Mouse (Mus musculus): ENCODE results near the gene Uxs1.

Uxs1 gene

DNA sequence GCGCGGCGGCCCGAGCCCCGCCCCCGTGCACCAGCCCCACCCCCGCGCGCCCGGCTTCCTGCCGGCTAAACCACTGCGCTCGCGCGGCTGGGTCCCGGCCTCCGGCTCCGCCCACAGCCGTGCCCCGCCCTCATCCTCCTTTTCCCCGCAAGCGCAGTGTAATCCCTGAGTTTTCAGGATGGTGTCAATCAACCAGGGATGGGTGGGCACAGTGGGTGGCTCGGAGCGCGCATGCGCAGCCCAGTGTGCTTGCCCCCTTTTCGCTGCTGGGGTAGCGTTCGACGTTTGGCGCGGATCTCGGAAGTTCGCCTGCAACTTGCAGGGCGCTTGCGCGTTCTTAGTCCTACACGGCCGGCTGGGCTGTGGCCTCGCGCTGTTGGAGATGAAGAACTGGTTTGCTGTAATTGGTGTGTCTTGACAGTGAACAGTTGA lies at the start of gene Uxs1:
TSS of gene Uxs1 (minus strand) at position 38 of the 432 bp plus-strand sequence.
- ATAC-seq (ENCODE audit: insufficient number of reproducible peaks, low FRiP score, low TSS enrichment) = peak; percentile 89

GRCm38 (mm10) chr1:43877233-43877632 lies 49.6 kb upstream of the Uxs1 start:
- peak; percentile 87 for ATAC-seq (ENCODE audit: insufficient number of reproducible peaks, low FRiP score, low TSS enrichment)

DNA sequence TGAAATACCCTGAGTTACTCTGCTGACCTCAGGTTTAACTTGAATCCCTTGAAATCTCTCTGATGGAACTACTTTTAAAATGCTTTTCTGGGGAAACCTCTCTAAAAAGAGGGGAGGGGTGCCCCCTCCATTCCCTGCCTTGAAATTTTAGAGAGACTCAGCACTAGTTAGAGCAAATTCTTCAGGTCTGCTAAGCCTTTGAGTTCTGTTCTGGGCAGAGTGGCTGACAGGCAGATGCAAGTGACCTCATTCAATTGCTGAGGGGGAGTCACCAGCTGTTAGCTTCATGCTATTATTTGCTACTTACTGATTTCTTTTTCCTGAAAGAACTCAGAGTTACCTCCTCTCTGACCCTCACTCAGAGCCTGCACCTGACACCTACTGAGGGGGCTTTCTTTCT lies 43.5 kb upstream of the Uxs1 start:
- no peak for ATAC-seq (ENCODE audit: insufficient number of reproducible peaks, low FRiP score, low TSS enrichment)

DNA sequence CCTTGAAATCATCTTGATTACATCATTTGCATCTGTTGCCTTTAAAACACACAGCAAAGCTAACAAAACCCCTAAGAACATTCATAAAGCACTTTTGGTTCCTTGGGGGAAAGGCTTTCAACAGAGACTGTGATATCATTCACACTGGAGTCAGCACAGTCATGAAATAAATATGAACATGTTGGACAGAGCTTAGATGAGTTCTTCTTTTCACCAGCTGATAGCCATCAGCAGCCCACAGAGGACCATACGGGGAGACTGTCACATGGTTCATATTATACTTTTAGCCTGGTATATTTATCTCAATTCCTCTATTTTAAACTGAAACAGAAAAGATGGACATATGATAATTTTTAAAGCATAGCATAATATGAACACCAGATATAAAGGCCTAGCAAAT lies 40.9 kb upstream of the Uxs1 start:
- no peak for ATAC-seq (ENCODE audit: insufficient number of reproducible peaks, low FRiP score, low TSS enrichment)

- ATAC-seq (ENCODE audit: insufficient number of reproducible peaks, low FRiP score, low TSS enrichment) = no peak
These were observed 37.2 kb upstream of the Uxs1 start for GRCm38 (mm10) chr1:43864758-43865157.

- no peak for ATAC-seq (ENCODE audit: insufficient number of reproducible peaks, low FRiP score, low TSS enrichment)
These were observed 35.0 kb upstream of the Uxs1 start for GRCm38 (mm10) chr1:43862614-43863013.

DNA sequence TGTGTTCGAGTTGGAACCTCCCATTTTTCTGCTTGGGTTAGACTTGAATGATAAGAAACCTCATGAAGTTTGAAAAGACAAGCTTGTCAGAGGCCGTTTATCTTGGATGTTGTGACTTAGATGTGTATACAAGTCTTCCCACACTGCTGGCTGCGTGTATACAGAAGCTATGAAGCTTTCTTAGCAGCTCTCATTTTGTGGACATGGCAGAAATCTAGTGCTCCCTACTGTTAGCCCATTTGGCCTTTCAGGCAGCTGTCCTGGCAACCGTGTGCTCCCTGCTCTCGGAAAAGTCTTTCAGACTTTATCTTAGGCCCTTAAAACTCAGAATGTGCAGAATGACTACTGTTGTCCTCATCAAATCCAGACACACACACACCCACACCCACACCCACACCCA lies 31.4 kb upstream of the Uxs1 start:
- no peak for ATAC-seq (ENCODE audit: insufficient number of reproducible peaks, low FRiP score, low TSS enrichment)

- no peak for ATAC-seq (ENCODE audit: insufficient number of reproducible peaks, low FRiP score, low TSS enrichment)
These were observed 30.1 kb upstream of the Uxs1 start for GRCm38 (mm10) chr1:43857656-43858055.

- no peak for ATAC-seq (ENCODE audit: insufficient number of reproducible peaks, low FRiP score, low TSS enrichment)
These were observed 28.0 kb upstream of the Uxs1 start for GRCm38 (mm10) chr1:43855591-43855990.

DNA sequence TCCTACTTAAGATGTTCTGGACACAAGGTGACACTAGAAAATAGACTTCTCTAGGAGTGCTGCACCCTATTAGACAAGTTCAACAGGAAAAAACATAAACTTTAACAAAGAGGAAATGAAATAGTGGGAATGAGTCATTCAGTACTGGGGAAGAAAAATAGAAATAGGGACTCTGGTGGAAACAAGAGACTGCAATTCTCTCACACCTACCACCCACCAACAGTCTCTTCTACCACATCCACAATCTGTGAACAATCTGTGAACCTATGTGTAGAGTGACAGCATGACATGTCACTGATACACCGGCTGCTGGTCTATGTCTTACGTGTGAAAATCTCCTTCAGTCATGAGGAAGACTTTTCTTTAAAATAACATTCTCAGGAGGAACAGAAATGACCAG lies 15.8 kb upstream of the Uxs1 start:
- ATAC-seq (ENCODE audit: insufficient number of reproducible peaks, low FRiP score, low TSS enrichment) = no peak

DNA sequence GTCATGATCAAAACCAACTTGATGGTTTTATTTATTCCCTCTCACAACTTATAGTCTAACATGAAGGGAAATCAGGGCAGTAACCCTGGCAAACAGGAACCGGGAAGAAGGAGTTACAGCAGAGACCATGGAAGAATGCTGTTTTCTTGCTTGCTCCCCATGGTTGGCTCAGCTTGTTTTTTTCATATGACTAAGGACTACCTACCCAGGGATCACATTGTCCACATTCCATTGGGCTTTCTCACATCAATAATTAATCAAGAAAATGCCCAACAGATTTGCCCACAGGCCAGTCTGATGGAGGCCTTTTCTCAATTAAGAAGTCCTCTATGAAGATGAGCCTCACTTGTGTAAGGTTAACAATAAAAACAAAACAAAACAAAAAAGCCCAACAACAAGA lies 9.6 kb upstream of the Uxs1 start:
- ATAC-seq (ENCODE audit: insufficient number of reproducible peaks, low FRiP score, low TSS enrichment) = no peak

- no peak for ATAC-seq (ENCODE audit: insufficient number of reproducible peaks, low FRiP score, low TSS enrichment)
These were observed 2.5 kb upstream of the Uxs1 start for GRCm38 (mm10) chr1:43830096-43830495.

- peak; percentile 46 for ATAC-seq (ENCODE audit: insufficient number of reproducible peaks, low FRiP score, low TSS enrichment)
These were observed 418 bp downstream of the Uxs1 start for GRCm38 (mm10) chr1:43827002-43827762.

DNA sequence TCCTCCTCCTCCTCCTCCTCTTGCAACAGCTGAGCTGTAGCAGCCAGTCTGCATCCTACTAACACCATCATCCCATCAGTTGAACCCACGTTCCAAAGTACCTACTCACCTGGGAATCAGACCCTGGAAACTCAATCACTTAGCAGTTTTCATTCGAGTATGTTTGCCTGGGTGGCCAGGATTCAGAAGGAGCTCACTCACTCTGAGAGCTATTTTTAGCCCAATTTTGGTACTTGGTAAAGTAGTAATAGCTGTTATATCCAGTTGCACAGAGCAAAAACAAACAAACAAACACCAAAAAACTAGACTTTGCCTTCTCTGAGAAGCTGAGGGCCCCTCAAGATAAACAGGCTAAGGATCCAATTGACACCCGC lies 985 bp downstream of the Uxs1 start:
- no peak for ATAC-seq (ENCODE audit: insufficient number of reproducible peaks, low FRiP score, low TSS enrichment)

DNA sequence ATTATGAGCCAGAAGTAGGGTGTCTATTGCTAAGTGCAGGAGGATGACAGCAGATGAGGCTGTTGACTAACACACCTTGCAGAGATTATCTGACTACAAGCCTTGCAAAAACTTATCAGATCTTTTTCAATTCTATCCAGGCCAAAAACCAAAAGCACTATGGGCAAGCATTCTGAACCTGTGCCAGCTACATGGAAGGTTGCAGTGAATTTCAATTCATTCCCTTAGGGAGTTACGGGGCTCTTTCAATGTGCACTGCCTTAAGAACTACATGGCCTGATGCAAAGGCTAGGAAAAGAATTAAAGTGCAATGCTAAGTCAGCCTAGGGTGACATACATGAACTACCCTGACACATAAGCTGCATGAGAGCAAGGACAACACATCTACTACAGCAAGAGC lies 4.2 kb downstream of the Uxs1 start:
- no peak for ATAC-seq (ENCODE audit: insufficient number of reproducible peaks, low FRiP score, low TSS enrichment)

- no peak for ATAC-seq (ENCODE audit: insufficient number of reproducible peaks, low FRiP score, low TSS enrichment)
These were observed 5.0 kb downstream of the Uxs1 start for GRCm38 (mm10) chr1:43822586-43822985.

DNA sequence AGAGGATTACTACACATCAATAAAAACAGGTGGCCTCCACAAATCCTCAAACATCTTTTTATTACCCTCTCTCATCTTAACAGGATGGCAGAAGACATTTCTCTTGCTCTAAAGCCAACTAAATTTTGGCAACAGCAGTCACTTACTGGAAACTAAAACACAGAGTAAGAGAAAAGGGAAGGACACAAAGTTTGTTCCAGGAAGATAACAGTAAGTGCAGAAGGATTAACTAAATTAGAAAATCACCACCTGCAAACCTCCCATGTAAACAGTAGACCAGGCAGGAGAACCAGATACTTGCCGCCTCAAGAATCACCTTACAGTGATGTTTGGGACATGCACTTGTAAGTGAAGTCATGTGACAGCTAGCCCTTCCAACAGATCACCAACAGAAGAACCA lies 5.8 kb downstream of the Uxs1 start:
- ATAC-seq (ENCODE audit: insufficient number of reproducible peaks, low FRiP score, low TSS enrichment) = no peak

DNA sequence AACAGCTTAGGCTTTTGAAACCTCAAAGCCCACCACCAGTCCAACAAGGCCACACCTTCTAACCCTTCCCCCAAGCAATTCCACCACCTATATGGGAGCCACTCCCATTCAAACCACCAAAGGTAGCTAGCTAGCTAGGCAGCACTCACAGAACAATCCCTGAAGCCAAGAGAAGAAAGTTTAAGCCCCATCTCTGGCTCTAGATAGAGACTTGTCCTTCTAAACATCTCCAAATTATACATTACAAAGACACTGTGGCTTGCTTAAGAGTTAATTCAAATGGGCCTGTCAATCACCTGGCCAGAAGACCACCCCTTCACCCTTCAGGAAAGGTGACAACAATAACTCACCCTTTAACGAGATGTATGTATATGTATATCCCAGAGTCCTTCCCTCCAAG lies 7.0 kb downstream of the Uxs1 start:
- no peak for ATAC-seq (ENCODE audit: insufficient number of reproducible peaks, low FRiP score, low TSS enrichment)

GRCm38 (mm10) chr1:43819091-43819490 lies 8.5 kb downstream of the Uxs1 start:
- ATAC-seq (ENCODE audit: insufficient number of reproducible peaks, low FRiP score, low TSS enrichment) = no peak

DNA sequence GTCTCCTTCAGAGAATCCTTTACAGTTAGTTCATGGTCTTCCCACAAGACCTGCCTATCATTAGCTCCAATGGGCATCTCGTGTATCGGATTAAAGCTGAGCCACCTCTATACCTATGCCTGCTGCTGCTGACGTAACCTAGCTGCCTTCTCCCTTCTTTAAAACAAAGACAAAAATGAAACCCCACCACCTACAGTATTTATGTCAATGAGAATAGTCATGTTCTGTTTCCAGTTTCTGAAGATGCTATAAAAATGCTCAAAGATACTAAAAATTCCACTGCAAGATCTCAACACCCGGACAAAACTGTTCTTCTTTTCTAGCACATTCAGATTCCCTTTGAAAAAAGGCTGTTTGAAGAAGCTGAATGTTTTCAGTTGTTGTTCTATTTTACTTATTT lies 9.2 kb downstream of the Uxs1 start:
- ATAC-seq (ENCODE audit: insufficient number of reproducible peaks, low FRiP score, low TSS enrichment) = no peak

DNA sequence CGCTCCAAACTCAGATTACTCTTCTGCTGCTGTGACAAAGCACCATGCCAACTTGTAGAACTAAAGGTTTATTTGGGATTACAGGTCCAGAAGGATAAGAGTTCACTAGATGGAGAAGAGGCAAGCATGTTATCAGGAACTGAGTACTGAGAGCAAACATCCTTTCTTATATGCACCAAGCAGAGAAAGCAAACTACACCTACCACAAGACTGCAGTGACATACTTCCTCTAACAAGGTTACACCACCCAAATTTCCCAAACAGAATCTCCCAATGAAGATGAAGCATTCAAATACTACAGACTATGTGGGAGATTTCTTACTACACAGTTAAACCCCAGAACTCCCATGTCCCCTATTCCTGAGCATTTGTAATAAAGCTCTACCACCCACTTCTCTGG lies 15.8 kb downstream of the Uxs1 start:
- no peak for ATAC-seq (ENCODE audit: insufficient number of reproducible peaks, low FRiP score, low TSS enrichment)

- ATAC-seq (ENCODE audit: insufficient number of reproducible peaks, low FRiP score, low TSS enrichment) = no peak
These were observed 16.5 kb downstream of the Uxs1 start for GRCm38 (mm10) chr1:43811055-43811454.

DNA sequence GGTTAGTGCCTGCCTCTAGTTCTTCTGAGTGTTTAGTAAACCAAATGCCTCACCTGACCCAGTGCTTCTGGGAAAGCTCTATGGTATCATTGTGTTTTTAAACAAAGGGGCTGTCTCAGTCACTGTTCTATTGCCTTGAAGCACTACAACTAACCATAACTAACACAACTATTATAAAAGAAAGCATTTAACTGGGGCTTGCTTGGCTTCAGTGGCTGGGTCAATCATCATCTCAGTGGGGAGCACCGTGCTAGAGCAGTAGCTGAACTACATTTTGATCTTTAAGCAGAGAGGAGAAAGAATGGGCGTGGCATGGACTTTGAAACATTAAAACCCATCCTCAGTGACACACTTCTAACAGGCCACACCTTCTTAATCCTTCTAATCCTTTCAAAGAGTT lies 18.2 kb downstream of the Uxs1 start:
- no peak for ATAC-seq (ENCODE audit: insufficient number of reproducible peaks, low FRiP score, low TSS enrichment)
